Mouse (Mus musculus): ENCODE measurements at regions not wholly inside any gene's neighbourhood (a gene's known extent, or its start where the extent isn't known, plus 50 kb on each side); places are given as distances from the start of the nearest gene placed in this dataset.
"Not testable (repeated sequence)": the region's sequence is repeated elsewhere in the genome, so short reads cannot be mapped to it uniquely, and the experiment has no call there.

DNA sequence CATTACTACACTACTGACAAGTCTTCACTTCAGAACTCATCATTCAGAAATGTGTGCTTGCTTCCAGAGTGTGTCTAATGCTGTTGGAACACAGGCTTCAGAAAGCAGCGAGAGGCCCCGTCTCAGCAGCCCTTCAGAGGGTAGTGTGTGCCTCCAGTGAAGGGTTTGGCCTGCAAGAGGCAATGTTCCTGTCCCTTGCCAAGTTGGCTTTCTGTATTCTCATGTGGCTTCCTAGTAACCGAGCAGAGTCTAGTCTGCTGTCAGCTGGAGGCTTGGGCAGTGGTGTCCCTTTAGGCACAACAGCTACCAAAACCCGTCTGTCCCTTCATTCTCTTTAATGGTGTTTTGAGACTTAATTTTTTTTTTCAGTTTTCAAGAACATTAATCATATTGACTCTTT, 173.3 kb upstream of the Col8a1 start:
- no peak for DNase-seq

DNA sequence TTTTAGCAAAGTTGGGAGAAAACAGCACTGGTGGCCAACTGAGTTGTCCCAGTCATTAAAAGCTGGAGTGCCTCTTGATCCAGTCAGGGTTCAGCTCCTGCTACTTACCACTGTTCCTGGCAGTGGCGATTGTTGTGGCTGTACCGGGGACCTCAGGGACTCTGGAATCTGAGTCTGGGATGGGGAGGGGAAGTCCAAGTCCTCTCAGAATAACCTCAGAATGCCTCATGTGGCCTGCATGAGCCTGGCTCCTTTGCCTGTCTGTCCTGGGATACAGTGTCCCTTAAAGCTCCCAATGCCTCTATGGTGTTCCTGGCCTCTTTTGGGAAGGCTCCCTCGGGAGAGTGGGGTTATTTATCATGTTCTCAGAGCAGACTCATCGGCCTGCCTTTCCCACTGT, 173.8 kb upstream of the Col8a1 start:
- DNase-seq = no peak

DNA sequence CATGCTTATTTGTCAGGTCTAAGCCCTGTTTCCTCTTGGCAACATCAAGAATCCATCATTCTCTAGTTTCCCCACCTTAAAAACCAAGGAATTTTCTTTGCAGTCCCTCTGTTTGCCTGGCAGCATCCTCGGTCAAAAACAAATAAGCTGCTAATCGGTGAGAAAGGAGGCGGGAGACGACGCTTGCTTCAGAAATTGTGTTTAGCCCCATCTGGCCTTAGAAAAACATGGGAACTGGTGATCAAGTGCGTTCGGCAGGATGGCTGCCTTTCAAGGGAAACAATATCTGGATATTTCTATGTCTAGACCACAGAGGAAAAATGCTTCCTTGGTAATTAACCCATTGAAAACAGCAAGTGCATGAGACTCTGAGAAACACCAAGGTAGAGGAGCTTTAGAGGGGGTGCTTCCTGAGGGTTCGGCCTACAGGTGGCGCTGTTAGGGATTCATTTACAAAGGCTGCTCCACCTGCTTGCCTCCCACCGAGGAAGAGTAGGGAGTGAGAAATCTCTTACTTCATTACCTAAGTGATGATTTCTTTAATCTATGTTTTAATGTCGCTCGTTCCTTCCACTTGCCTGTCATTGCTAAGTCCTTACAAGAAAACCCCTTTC, 174.7 kb upstream of the Col8a1 start:
- DNase-seq = no peak

DNA sequence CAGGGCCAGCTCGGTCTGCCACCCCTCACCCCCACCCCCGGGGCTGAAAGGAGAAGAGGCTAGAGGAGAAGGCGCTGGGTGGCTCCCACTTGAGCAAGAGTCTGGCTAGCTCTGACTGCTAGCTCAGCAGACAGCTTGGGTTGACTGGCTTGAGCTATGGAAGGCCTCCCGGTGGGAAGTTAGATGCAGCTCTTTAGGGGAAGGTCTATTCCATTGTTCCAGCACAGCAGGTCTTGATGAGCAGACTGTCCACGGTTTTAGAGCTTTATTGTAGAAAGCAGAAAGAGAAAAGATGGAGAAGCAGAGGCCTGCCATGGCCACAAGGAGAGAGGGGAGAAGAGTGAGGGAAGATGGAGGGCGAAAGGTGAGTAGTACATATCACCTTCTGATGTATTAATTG, 190.9 kb upstream of the Col8a1 start:
- DNase-seq = no peak

DNA sequence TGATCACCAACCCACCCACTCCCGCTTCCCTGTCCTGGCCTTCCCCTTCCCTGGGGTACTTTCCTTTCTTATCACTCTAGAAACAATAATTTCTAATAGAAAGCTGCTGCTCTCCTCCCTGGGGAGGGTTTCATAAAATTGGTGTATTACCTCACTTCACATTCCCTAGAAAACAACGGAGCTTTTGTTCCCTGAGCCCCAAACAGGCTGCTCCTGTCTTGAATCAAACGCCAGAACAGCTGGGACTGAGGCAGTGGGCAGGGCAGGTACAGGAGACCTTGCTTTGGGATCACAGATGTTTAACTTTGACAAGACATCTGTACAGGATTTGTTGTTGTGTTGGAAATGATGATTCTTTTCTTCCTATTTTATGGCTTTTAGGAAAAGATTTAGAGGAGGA, 192.8 kb upstream of the Col8a1 start:
- no peak for DNase-seq

DNA sequence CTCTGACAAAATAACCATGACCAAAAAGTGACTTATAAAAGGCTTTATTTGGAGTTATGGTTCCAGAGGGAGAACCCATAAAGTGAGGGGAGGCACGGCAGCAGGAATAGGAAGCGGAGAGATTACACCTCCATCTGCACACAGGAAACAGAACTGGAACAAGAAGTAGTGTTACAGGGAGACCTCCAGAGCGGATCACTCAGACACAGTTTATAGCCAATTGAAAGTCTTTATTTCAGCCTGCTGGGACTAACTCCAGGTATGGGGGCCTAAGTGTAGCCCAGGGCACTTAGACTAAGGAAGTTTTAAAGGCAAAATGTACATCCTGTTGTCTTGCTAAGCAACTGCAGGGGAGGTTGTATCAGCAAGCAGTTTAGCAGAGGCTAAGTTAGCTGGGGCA, 195.1 kb upstream of the Col8a1 start:
- no peak for DNase-seq

DNA sequence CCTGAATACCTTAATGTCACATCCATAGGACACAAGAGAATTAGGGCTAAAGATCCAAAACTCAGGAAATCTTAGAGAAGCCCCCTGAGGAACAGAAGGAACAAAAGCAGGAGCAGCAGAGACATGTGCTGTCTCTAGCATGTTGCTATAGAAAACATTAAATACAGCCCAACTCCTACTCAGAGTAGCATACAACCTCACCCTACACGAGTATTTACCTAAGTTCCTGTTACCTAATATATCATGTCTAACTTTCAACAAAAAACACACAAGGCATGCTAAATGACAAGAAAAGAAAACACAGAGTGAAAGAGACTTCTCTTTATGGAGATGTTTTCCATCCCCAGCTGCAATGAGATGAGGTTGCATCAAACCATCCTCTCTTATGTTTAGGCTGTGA, 216.4 kb upstream of the Col8a1 start:
- no peak for DNase-seq

DNA sequence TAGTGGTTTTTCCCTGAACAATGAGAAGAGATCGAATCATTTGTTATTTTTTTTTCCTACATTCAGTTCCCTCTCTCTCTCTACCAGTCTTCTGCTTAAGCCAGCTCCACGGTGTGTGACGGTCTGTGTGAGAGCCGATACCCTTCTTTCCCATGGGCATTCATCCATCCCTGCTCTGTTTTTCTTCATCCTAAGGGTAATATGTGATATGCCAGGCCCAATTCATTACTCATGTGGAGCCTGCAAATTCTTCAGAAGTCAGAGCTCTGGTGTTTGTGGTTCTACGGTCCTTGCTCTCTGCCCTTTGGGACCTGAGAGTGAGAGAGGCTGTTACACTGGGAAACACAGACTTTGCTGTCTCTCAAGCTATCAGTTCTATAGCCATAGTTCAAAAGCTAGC, 229.6 kb upstream of the Col8a1 start:
- no peak for DNase-seq

DNA sequence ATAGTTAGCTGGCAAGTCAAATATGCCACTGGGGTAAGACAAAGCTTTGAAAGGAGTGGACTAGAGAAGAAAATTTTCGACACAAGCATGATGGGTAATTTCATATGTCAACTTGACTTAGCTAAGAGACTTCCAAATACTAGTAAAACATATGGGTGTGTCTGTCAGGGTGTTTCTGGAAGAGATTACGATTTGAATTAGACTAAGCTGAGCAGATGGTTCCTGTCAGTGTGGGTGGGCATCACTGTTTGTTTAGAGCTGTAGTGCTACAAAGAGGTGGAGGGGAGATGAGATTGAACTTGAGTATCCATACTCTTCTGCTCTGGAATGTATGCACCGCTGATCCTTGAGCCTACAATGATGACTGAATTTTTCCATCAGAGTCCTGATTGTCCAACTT, 251.2 kb upstream of the Col8a1 start:
- no peak for DNase-seq

DNA sequence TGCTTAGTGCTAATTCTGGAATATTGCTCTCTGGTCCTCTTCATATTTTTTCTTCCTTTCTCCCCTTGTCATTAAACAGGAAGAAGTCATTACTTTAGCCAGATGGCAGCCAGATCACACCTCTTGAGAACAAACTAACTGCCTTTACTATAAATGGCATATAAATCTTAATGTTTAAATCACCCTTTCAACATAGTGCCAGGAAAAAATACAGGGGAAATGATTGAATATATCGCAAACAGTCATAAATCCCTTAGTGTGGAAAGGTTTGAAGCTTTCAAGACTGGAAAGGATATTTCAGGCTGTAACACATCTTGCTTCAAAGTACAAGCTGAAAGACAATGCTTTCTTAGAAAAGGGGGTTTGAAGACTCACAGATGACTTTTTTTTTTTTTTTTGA, 259.0 kb upstream of the Col8a1 start:
- no peak for DNase-seq

DNA sequence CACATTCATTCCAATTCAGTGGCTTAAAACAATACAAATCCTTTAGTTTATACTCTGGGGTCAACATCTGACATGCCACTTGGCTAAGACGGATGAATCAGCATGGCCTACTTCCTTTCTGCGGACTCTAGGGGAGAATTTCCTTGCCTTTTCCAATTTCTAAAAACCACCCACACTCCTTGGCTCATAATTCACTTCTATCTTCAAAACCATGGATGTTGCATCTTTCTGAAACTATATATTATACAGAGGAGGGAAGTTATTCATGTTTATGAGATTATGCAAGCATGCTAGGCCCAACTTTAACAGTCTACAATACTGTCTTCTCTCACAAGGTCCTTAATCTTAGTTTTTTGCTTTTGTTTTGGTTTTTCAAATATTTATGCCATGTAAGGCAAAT, 273.0 kb upstream of the Col8a1 start:
- DNase-seq = no peak

DNA sequence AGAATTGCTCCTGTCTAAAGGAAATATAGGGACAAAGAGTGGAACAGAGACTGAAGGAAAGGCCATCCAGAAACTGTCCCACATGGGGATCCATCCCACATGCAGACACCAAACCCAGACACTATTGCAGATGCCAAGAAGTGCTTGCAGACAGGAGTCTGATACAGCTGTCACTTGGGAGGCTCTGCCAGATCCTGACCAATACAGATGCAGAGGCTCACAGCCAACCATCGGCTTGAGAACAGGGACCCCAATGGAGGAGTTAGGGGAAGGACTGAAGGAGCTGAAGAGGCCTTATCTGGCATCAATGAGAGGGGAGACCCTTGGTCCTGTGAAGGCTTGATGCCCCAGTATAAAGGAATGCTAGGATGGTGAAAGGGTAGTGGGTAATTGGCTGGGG, 274.0 kb upstream of the Col8a1 start:
- not testable (repeated sequence) for DNase-seq

DNA sequence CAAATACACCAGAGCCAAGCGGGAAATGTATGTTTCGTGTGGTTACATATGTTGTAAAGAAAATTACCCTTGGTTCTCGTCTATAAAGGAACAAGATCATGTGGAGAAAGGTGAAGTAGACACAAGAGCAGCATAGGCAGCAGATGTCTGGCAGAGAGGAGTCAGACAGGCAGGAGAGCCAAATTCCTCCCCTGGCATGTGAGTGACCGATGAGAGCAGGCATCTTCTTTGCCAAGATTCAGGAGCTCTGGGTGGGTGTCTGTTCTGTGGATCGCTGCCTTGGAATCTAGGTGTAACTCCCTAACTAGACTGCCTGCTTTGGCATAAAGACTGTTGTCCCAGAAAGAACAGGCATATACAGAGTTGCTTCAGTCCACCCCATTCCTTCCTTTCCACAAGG, 275.1 kb upstream of the Col8a1 start:
- peak in 1 of 2 experiments; percentile 17 for DNase-seq

DNA sequence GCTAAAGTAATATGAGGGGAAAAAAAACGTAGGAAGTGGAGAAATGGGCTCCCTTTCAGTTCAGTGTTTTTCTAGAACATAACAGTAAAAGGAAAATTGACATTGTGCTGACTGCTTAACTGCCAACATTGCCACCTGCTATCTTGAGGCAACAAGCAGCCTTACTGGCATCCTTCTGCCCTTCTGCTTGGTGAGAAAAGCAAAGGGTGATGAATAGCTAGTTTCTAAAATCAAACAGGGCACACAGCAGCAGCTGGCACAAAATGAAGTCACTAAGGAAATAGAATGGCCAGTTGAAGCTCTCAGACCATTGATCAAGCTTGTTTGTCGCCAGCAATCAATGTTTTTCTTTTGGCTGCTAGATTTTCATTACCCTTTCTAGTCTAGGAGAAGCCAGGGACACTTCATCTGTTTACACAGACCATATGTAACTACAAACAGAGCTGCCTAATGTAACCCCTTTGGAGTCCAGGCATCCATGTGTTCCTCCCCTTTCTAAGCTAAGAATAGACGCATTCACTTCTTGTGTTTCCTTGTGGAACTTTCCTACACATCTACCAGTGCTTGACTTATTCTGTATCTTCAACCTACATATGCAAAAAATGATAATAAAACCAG, 314.2 kb upstream of the Col8a1 start:
- no peak for DNase-seq

DNA sequence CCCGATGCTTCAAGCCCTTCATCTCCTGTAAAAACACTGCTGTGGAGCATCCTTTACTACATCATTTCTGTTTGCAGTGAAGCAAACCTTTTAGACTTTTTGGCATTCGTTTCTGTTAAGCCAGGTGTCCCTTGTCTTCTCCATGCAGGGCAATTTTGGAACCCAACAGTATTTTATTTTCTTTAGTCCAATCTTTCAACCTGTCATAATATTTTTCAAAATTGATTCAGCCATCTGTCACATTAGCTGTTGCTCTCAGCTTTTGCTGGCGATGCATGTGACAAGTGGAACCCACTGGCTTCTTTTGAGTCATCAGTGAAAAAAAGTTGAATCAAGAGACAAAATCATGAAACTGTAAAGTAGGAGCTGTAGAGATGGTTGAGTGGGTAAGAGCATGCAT, 317.9 kb upstream of the Col8a1 start:
- DNase-seq = no peak

DNA sequence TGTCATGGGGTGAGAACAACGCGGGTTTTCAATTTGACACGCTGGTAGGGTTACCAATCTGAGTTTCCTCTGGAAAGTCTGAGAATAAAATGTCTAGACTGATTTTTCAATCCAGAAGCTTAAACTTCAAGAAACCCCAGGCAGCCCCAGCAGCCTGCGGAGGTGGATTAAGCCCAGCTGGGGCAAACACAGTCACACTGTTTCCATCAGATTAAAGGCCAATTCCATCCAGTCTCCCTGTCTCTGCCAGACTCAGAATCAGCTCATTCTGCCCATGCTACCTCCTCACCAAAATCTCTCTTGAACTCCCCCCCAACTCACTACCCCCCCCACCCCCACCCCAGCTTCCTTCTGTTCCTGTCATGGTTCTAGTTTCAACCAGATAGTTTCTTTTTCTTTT, 307.9 kb upstream of the Dcbld2 start:
- no peak for DNase-seq

DNA sequence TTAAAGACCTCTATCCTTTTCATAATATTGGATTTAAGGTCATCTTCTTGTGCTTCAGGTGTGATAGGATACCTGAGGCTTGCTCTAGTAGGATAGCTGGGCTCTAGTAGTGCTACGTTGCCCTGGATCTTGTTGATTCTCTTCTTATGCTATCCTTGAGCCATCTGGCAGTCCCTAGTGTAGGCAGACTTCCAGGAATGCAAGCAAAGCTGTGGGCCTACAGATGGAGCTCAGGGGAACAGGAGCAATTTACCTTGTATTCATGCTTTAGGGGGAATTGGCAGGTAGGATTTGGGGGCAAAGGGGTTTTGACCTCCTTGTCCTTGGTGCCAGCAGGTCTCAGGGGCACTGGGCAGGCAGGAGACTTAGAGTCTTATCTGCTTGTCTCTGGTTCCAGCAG, 297.8 kb upstream of the Dcbld2 start:
- DNase-seq = no peak

DNA sequence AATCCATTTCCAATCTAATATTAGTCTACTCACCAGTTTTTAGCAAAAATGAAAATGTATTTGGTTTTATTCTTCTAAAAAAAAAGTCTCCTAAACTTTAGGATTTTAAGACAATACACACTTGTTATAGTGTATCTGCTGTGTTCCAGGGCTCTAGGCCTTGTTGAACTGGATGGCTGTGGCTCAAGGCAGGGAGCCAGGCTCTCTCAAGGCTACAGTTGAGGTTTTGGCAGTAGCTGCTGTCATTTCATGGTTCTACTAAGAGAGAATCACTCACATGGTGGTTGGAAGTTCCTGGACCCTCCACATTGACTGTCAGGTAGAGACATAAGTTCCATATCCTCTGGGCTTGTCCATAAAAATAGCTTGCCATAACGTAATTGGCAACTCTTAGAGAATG, 282.2 kb upstream of the Dcbld2 start:
- no peak for DNase-seq

DNA sequence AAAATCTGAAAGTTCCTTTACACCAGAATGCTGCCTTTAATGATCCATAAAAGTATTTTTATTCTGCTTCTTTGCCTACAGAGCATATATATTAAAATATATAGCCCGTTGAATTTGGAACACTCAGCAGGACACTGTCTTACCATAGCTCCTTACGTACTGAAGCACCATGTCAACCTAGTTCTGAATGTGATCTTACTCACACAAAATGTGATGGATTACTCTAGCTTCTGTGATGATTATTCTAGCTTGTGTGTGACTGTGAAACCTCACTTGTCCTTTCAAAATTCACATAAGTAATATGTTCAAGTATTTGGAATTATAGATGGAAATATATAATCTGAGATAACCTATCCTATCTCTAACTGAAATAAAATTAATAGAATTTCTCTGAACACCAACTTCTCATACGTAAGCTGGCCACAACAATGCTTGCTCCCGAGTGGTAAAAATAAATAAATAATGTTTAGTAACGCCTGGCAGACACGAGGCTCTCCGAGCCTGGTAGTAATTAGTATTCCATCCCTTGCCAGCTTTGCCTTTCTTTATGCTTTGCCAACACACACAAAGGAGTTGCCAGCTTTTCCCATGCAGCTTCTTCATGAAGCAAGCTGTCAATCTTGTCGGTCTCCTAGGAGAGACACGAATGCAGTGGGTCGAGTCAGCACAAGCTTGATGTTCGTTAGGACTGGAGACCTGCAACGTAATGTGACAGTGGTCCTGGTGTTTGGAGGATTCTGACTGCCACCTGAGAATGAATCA, 271.9 kb upstream of the Dcbld2 start:
- no peak for DNase-seq

DNA sequence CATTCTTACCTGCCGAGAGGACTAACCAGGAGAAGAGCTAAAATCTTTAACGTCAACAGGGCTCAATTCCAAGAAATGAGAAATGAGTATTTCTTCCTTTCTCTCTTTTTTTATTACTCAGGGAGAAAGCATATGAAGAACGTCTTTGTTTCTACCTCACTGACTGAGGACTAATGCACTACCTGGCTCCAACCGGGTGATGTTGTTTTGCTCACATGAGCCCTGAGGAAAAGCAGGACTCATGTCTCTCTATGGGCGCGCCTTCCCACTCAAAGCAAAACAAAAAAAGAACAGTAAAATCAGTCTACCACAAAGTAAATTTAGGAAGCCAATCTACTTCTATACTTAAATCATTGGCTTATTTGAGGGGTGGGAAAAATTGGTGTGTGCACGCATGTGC, 271.3 kb upstream of the Dcbld2 start:
- DNase-seq = no peak

DNA sequence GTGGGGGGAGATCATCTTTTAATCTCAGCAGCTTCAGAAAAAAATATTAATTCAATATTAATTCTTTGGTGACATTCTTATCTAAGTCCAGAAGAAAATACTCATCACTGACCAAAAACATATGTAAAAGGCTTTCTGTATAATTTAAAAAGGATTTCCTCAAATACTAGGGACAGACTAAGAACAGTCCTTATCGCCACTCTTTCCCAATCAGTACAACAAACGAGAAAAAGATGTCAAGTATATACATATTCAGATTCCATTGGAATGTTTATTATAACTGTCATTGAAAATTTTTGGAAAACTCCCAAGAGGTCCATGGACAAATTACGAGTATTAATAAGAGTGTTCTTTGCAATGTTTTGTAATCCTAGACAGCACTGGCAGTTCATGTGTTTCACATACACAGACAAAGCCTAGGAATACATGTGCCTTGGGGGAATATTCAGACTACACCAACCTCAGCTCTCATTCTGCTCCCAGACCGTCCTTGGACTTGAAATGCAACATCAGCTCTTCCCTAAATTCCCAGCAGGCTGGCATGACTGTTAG, 270.4 kb upstream of the Dcbld2 start:
- no peak for DNase-seq

DNA sequence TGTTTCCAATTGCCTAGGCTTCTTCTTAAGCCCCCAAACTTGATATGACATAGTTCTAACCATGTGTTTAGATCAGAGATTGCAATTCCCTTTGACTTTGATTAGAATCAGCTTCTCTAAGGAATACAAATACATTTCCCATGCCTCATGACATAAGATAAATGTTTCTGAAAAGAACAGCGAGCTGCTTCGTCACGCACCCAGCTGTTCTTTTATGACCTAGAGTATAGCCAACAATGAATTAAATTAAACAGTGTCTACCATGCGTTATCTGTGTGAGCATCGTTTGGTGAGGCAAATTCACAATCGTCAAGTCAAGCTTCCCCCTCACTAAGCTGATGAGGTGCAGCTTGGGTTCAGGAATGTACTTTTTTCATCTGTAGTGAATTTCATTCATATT, 261.8 kb upstream of the Dcbld2 start:
- DNase-seq = no peak

DNA sequence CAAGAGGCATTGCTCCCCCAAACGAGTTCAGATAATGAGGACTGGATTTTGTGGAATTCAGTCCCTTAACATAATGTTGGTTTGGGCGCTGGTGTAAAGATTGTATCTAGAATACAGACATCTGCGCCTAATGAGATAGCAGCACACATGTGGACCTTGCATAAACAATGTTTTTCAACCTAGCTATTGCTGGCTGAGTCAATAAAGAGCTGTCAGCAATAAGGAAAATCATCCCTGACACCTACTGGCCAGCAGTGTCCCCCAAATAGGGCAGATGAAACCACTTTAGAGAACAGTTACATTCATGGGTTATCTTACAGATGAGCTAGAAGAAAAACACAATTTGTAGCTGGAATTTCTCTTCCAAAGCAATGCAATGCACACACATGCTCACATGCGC, 252.7 kb upstream of the Dcbld2 start:
- DNase-seq = no peak

DNA sequence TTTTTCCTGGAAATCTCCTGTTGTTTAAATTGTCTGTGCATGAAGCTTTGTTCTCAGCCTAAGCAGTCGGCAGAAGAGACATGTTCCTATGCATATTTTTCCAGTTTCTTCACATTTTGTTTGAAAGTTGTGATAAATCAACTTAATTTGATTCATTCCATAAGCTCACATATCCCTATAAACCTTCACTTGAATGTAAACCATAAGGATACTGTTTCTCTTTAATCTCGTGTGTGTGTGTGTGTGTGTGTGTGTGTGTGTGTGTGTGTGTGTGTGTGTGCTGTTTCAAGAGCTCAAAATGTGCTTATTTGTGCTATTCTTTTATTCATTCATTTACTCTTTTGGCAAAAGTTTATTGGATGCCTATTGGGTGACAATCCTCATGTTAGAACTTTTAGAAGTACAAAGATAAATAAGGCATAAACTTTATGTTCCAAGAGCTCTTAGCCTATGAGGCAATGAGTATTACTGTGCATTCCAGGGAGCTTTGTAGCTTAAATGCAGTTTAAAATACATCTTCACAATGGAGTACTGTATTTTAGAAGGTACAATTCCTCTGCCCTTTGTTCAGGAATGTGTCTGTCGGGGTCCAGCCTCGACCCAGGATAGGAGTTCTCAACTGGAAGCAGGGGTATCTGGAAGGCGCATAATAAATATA, 229.4 kb upstream of the Dcbld2 start:
- no peak for DNase-seq

Measured in lung, postnatal 4 days (tissue).